Mouse (Mus musculus) spleen, adult 2 months (tissue): ENCODE measurements around the gene Ndufb6.
A peak's percentile ranks its signal among the peaks of the same experiment; 100 is the strongest.

Source experiments
- CTCF ChIP-seq: fragments of 200-500 bp; IDR thresholded peaks from 2 replicates; pipeline ENCODE4 v1.5.1; 2011; ENCODE audit warnings: mild to moderate bottlenecking, inconsistent platforms; ENCODE audit not compliant: insufficient read depth, insufficient read length, insufficient replicate concordance; ENCODE audit errors: extremely low read depth
- POLR2A ChIP-seq: fragments of 200-500 bp; IDR thresholded peaks from 2 replicates; pipeline ENCODE4 v1.6.1; 2011; ENCODE audit warnings: low read depth, low read length, inconsistent platforms

GRCm38 (mm10) chr4:40285582-40285981 lies 6.4 kb upstream of the Ndufb6 start:
- TF ChIP-seq CTCF (peak; percentile 42; the same call in 1 of the 2 replicates), POLR2A (no peak)
